Mouse (Mus musculus) liver, postnatal 0 days (tissue): ENCODE measurements around the gene Emc10.

Experiments used
- CTCF ChIP-seq: sonication (generic); IDR thresholded peaks from 2 replicates; pipeline ENCODE4 v1.5.1; 2016; ENCODE audit warnings: antibody characterized with exemption, low read depth
- EP300 ChIP-seq: IDR thresholded peaks from 2 replicates; pipeline ENCODE4 v1.6.1; 2016; ENCODE audit warnings: antibody characterized with exemption, low read depth, mild to moderate bottlenecking

DNA sequence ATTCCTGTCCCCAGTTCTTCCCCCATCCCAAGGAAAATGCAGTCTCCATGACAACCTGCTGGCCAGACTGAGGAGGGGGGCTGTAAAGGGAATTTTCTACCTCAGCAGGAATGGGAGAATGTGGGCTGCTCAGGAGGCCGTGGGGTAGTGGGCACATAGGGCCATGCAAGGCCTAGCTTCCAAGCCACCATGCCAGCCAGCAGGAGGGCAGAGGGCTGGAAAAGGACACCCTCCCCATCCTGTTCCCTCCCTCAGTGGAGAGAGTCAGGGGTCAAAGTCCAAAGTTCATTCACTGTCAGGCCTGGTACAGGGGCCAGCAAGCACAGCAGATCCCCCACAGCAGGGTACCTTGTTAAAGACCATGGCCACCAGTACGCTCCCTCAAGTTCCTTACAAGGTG, 31.2 kb downstream of the Emc10 start, which contains the start of gene Aspdh:
- TF ChIP-seq CTCF, result no peak
- no peak for TF ChIP-seq EP300
